Mouse (Mus musculus): ENCODE data around the gene Tbl1x.

- no peak for TF ChIP-seq POLR2A (IDR thresholded peaks at IDR 0.05; ENCODE audit: control insufficient read depth, extremely low read depth, insufficient read depth, low read length, poor library complexity)
- TF ChIP-seq CTCF (IDR thresholded peaks at IDR 0.05; ENCODE audit: borderline replicate concordance, control insufficient read depth, extremely low read depth, insufficient read depth, low read length, poor library complexity), result no peak
Observed at GRCm38 (mm10) chrX:77597674-77598073, 86.9 kb downstream of the Tbl1x start.

Data from thymus, adult 2 months (tissue).